In genomic region chr9:122902717-122903535, GRCm38 (mm10) we compare ENCODE assay signal across 9 mouse cellular contexts. TPM values are rescaled to one million over a fixed set of nuclear protein-coding genes. Genes with fewer than 3 reads are reported as not detected.
A peak's percentile ranks its signal among the peaks of the same experiment; 100 is the strongest.
DNase-seq lines count a peak whose midpoint lies in the region; ATAC-seq and TF ChIP-seq lines count a peak whose summit lies in the region.
"Had no signal": no experiment of that assay in that cellular context is flagged by ENCODE, and none has a peak within 500 bp of the region (broad histone marks: within the 10 kb centered on the region; RNA-seq: fewer than 3 reads in every experiment).

No protein-coding gene starts in this region.

- H3K4me2 ChIP-seq in forebrain, postnatal 0 days (ENCODE audit: low read depth), result peak overlapping the region; percentile 53

- DNase-seq in ES-E14 (ENCODE audit: low read depth, low spot score), result peak; percentile 56
- DNase-seq in cerebellum, adult 8-10 months, result peak; percentile 73
- peak; percentile 84 for DNase-seq in forebrain, postnatal 0 days
- DNase-seq in heart, postnatal 14 days, result peak; percentile 42 to 68
- DNase-seq in layer of hippocampus, adult 18-20 months (ENCODE audit: low spot score in 2 of 2), result peak; percentile 8 to 13
- DNase-seq in lung, adult 2 months, result peak; percentile 24
- DNase-seq in ovary, adult 18-20 months (ENCODE audit: low spot score), result peak; percentile 58

- TF ChIP-seq CTCF in forebrain, postnatal 0 days (IDR thresholded peaks at IDR 0.05; ENCODE audit: low read depth), result no peak
- no peak for TF ChIP-seq CTCF in lung, adult 2 months (IDR thresholded peaks at IDR 0.05; ENCODE audit: insufficient read depth, low read length)

- WGBS in forebrain, postnatal 0 days, result 11% methylated on average over 32 of the region's 32 CpGs
- 18% methylated on average over 32 of the region's 32 CpGs for WGBS in lung, adult 2 months

- H3K9me3 ChIP-seq in ES-E14 (ENCODE audit: control insufficient read depth, insufficient read depth, low read depth, low read length), result no peaks in the 10 kb centered on the region
- no peaks in the 10 kb centered on the region for H3K9me3 ChIP-seq in forebrain, postnatal 0 days (ENCODE audit: low read length)

- no peak overlapping the region for H3K27ac ChIP-seq in ES-E14 (ENCODE audit: insufficient read depth, low read depth, low read length, poor library complexity, severe bottlenecking)
- H3K27ac ChIP-seq in forebrain, postnatal 0 days (ENCODE audit: low read depth, low read length), result peak overlapping the region; percentile 45; the same call in 1 of the 2 replicates

- H3K27me3 ChIP-seq in forebrain, postnatal 0 days (ENCODE audit: insufficient read depth, low read length), result no peaks in the 10 kb centered on the region

- no peaks in the 10 kb centered on the region for H3K36me3 ChIP-seq in ES-E14 (ENCODE audit: control insufficient read depth, insufficient read depth, low read length, poor library complexity, severe bottlenecking)
- H3K36me3 ChIP-seq in forebrain, postnatal 0 days (ENCODE audit: insufficient read depth), result 0 out of 2 replicates have a peak, but pooled peaks cover 3% of the 10 kb centered on the region

- H3K4me1 ChIP-seq in ES-E14 (ENCODE audit: control insufficient read depth in 2 of 2, insufficient read depth in 2 of 2, low read length in 2 of 2, poor library complexity in 1 of 2), result no peaks in the 10 kb centered on the region
- no peaks in the 10 kb centered on the region for H3K4me1 ChIP-seq in forebrain, postnatal 0 days (ENCODE audit: insufficient read depth)
- H3K4me1 ChIP-seq in lung, adult 2 months (ENCODE audit: control insufficient read depth, insufficient read depth, low read length), result no peaks in the 10 kb centered on the region

- intact Hi-C loops in heart, postnatal 14 days (cut with DNase I), result no loop called here

- ATAC-seq in forebrain, postnatal 0 days, result peak; percentile 99
- ATAC-seq in monocyte, adult 5-6 weeks (replicated peaks; ENCODE audit: insufficient number of reproducible peaks, low FRiP score, low TSS enrichment, poor library complexity, severe bottlenecking), result no peak

- H3K9ac ChIP-seq in ES-E14 (ENCODE audit: insufficient read depth, low read depth, low read length, poor library complexity, severe bottlenecking), result peak overlapping the region; percentile 67
- peak overlapping the region; percentile 58 for H3K9ac ChIP-seq in forebrain, postnatal 0 days

- in situ Hi-C loops in ES-E14 (cut with MboI; ENCODE audit: low sequenced_read_pairs in 2 of 2, unreplicated experiment in 2 of 2), result no loop called here

- peak overlapping the region; percentile 70 to 72 for H3K4me3 ChIP-seq in ES-E14 (ENCODE audit: insufficient read depth in 1 of 2, low read depth in 1 of 2, low read length in 2 of 2, poor library complexity in 1 of 2, severe bottlenecking in 1 of 2)
- H3K4me3 ChIP-seq in forebrain, postnatal 0 days (ENCODE audit: low read depth, low read length), result peak overlapping the region; percentile 40
- peak overlapping the region; percentile 54 for H3K4me3 ChIP-seq in lung, adult 2 months (replicated peaks; ENCODE audit: extremely low read depth, low read depth, low read length)

- peak; percentile 26; the same call in 1 of the 2 replicates for TF ChIP-seq POLR2A in lung, adult 2 months (IDR thresholded peaks at IDR 0.05; ENCODE audit: borderline replicate concordance, extremely low read depth, low read depth, low read length)

TF ChIP-seq in ES-E14, 5 proteins besides CTCF, POLR2A, EP300 and RAD21:
- TF ChIP-seq HCFC1 (IDR thresholded peaks at IDR 0.05; ENCODE audit: borderline replicate concordance, insufficient read depth, low read length) (peak; percentile 71; the same call in 1 of the 2 replicates), ZNF384 (IDR thresholded peaks at IDR 0.05; ENCODE audit: low read depth, low read length) (no peak)
TF ChIP-seq in ES-E14: peak in this region for 1.

RNA-seq across cellular contexts. Expression of gene Zkscan7, which starts 17.4 kb away (rescaled TPM):
- total RNA-seq in ES-E14 (2012; rRNA removed), result 1.4 and 2.3 TPM in 2 replicates
- 7.1 and 12.6 TPM in 2 replicates for total RNA-seq in forebrain, postnatal 0 days (2014; rRNA removed)
- 0.83 and 1.6 TPM in 2 replicates for polyA plus RNA-seq in forebrain, postnatal 0 days (2015; fragmentation: Nextera tagmentation; extraction: Ambion mirVana)
- total RNA-seq in heart, postnatal 14 days (2021), result 1 to 10 TPM; 4.8 to 5.0 TPM
- total RNA-seq in layer of hippocampus, adult 18-20 months (2021), result 1 to 10 TPM; 4.1 to 4.7 TPM
- 2.3 and 4.0 TPM in 2 replicates for polyA plus RNA-seq in lung, adult 2 months (2012; rRNA removed)
- total RNA-seq in monocyte, adult 5-6 weeks (2017), result 3.0 to 13.1 TPM (median 4.2 TPM) in 3 replicates

RNA-seq across cellular contexts. Expression of gene Zfp105, which starts 19.9 kb away (rescaled TPM):
- 13.5 and 16.8 TPM in 2 replicates for total RNA-seq in ES-E14 (2012; rRNA removed)
- total RNA-seq in forebrain, postnatal 0 days (2014; rRNA removed), result 12.3 and 12.6 TPM in 2 replicates
- 5.6 and 7.0 TPM in 2 replicates for polyA plus RNA-seq in forebrain, postnatal 0 days (2015; fragmentation: Nextera tagmentation; extraction: Ambion mirVana)
- 1 to 10 TPM; 3.0 to 3.1 TPM for total RNA-seq in heart, postnatal 14 days (2021)
- 1 to 10 TPM; 6.7 to 7.0 TPM for total RNA-seq in layer of hippocampus, adult 18-20 months (2021)
- 1.1 and 1.7 TPM in 2 replicates for polyA plus RNA-seq in lung, adult 2 months (2012; rRNA removed)
- 2.0 to 2.2 TPM (median 2.0 TPM) in 3 replicates for total RNA-seq in monocyte, adult 5-6 weeks (2017)
- total RNA-seq: MEL had no signal

RNA-seq across cellular contexts. Expression of gene Zfp445, which starts 37.1 kb away (rescaled TPM):
- 80.8 and 84.1 TPM in 2 replicates for total RNA-seq in ES-E14 (2012; rRNA removed)
- total RNA-seq in forebrain, postnatal 0 days (2014; rRNA removed), result 124 and 155 TPM in 2 replicates
- 43.0 and 69.4 TPM in 2 replicates for polyA plus RNA-seq in forebrain, postnatal 0 days (2015; fragmentation: Nextera tagmentation; extraction: Ambion mirVana)
- total RNA-seq in heart, postnatal 14 days (2021), result 100 to 1,000 TPM; 109 to 113 TPM
- total RNA-seq in layer of hippocampus, adult 18-20 months (2021), result 100 to 1,000 TPM; 152 to 156 TPM
- 23.1 and 36.9 TPM in 2 replicates for polyA plus RNA-seq in lung, adult 2 months (2012; rRNA removed)
- 75.8 to 125 TPM (median 95.0 TPM) in 3 replicates for total RNA-seq in monocyte, adult 5-6 weeks (2017)

RNA-seq across cellular contexts. Expression of gene 1110059G10Rik, which starts 47.9 kb away (rescaled TPM):
- 3.2 and 5.6 TPM in 2 replicates for total RNA-seq in ES-E14 (2012; rRNA removed)
- total RNA-seq in forebrain, postnatal 0 days (2014; rRNA removed), result 13.0 and 23.2 TPM in 2 replicates
- 41.4 and 53.1 TPM in 2 replicates for polyA plus RNA-seq in forebrain, postnatal 0 days (2015; fragmentation: Nextera tagmentation; extraction: Ambion mirVana)
- 10 to 100 TPM; 18.4 to 19.2 TPM for total RNA-seq in heart, postnatal 14 days (2021)
- 10 to 100 TPM; 21.8 to 25.0 TPM for total RNA-seq in layer of hippocampus, adult 18-20 months (2021)
- 1.3 and 2.4 TPM in 2 replicates for polyA plus RNA-seq in lung, adult 2 months (2012; rRNA removed)
- total RNA-seq in monocyte, adult 5-6 weeks (2017), result 31.8 to 48.4 TPM (median 37.1 TPM) in 3 replicates

RNA-seq across cellular contexts. Expression of gene Kif15, which starts 47.9 kb away (rescaled TPM):
- total RNA-seq in ES-E14 (2012; rRNA removed), result 81.6 and 91.4 TPM in 2 replicates
- total RNA-seq in forebrain, postnatal 0 days (2014; rRNA removed), result 8.4 and 14.2 TPM in 2 replicates
- polyA plus RNA-seq in forebrain, postnatal 0 days (2015; fragmentation: Nextera tagmentation; extraction: Ambion mirVana), result 3.8 and 5.6 TPM in 2 replicates
- 1 to 10 TPM; 2.9 to 4.1 TPM for total RNA-seq in heart, postnatal 14 days (2021)
- under 1 TPM; 0.15 to 0.52 TPM for total RNA-seq in layer of hippocampus, adult 18-20 months (2021)
- 0.81 and 0.92 TPM in 2 replicates for polyA plus RNA-seq in lung, adult 2 months (2012; rRNA removed)
- 7.2 to 11.6 TPM (median 8.7 TPM) in 3 replicates for total RNA-seq in monocyte, adult 5-6 weeks (2017)

Comparison
In these comparisons a context has a peak if more than half of its experiments do, and no peak if none do; other contexts are left out.
1. DNase-seq: peak in every context shown above with its lines; median percentile 84 in forebrain, postnatal 0 days; 73 in cerebellum, adult 8-10 months; 58 in ovary, adult 18-20 months; 56 in ES-E14; 55 in heart, postnatal 14 days; 24 in lung, adult 2 months; 10 in layer of hippocampus, adult 18-20 months.